Mouse (Mus musculus) brain, embryonic 18.5 days (tissue): ENCODE measurements at regions not wholly inside any gene's neighbourhood (a gene's known extent, or its start where the extent isn't known, plus 50 kb on each side); places are given as distances from the start of the nearest gene placed in this dataset.

Experiments used
- DNase-seq: peaks from one replicate; pipeline ENCODE4 v3.0.0-alpha.2; 2012; ENCODE audit warnings: low read depth, low spot score

DNA sequence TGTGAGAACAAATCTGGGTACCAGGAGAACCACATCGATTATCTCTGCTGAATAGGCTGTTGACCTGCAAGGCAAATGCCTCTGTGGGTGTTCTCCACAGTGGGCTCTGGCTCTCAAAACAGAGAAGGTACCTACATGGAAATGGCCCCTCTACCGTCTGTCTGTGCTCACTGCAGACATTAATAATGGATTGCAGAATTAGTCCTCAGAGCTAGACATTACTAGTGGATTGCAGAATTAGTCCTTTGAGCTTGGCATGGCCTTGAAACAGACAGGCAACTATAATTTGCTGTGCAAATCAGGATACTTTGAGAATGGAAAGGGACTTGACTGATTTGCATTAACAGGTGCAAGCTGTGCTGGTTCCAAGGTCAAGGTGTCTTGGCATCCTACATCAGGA lies 77.3 kb upstream of the Gm26897 start:
- DNase-seq: no peak

DNA sequence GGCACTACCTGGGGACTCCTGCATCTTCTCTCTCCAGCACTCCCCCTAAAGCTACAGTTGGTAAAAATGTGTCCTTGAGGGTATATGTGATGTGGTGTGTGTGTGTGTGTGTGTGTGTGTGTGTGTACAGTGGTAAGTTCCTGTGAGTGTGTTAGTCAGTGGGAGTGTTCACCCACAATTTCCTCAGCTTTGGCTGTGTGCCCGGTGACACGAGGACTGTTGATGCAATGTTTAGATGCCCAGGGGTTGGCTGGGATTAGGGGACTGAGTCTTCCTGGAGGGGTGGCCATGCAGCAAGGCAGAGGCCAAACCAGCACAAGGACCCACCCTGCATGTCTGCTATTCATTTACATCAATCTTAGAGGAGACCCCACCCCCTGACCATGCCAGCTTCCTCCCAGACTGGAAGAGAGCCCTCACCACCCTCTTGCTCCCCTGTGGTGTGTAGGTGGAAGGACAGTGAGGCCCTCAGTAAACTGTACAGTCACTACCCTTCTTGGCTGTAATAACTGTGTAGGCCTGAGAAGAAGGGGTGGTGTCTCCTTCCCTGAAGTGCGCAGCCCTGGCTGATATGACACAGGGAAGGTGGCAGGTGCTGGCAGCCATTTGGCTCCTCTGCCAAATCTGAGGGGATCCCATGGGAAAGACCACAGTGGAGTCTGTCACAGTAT lies 75.8 kb upstream of the Gm26897 start:
- DNase-seq: no peak

DNA sequence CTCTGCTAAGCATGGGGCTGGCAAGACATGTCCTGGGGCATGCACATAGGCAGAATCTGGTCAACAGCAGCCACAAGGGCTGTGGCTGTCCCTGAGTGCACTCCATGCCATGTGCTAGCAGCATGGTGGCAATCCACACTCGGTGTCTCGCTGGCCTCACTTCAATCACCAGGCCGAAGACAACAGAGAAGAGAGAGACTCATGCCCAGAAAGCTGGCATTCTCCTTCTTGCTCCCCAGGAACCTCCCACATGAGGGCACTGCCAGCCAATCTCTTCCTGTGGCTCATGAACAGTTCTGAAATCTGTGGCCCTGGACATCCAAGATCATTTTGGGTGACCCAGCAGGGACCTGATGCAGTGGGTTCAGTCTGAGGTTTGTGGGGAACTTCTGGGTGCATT lies 74.5 kb upstream of the Gm26897 start:
- DNase-seq: no peak

DNA sequence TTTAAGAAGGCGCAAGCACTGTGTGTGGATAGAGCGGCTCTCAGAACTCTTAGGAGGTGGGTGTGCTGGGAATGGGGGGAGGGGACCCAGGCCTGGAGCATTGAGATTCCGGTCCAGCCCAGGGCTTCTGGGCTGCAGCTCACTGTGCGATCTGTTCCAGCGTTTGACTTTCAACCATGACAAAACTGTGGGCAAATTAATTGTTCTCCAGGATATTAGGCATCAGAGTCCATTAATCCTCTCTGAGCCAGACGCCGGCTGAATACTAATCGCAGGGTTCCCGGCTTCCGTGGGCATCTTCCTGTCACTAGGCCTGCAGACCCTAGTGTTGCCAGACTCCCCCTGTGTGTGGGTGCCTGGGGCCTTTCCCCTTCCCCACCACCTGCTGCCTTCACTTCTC lies 73.3 kb upstream of the Gm26897 start:
- no peak for DNase-seq

DNA sequence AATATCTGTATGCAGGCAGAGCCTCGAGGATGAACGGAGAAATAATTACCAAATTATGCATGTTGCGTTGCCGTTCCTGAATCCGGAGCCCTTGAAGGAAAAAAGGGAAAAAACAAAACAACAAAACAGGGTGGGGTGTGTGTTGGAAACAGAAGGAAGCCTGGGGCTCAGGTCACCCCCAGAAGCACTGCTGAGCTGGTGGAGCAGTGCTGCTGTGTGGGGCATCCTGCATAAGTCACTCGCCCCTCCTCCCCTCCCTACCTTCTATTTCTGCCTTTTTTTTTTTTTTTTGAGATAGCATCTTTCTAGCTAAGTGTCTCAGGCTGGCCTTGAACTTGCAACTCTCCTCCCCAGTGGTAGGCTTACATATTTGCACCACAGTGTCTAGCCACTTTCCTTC lies 72.8 kb upstream of the Gm26897 start:
- DNase-seq: no peak

DNA sequence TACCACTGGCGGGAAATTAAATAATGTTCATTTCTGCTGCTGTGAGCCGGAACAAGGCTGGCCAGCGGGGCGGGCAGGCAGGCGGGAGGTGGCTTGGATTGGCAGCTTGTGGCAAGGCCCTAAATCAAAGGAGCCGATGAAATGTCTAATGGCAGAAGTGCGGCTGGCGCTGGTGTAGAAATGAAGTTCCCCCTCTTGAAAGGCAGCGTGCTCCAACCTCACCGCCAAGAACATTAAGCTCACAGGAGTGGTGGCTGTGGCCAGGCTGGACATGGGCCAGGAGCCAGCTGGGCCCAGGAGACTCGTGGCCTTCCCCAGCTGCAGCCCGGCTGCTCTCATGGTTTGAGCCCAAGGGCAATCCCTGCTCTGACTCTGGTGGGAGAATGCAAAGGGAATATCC lies 71.8 kb upstream of the Gm26897 start:
- DNase-seq: no peak

DNA sequence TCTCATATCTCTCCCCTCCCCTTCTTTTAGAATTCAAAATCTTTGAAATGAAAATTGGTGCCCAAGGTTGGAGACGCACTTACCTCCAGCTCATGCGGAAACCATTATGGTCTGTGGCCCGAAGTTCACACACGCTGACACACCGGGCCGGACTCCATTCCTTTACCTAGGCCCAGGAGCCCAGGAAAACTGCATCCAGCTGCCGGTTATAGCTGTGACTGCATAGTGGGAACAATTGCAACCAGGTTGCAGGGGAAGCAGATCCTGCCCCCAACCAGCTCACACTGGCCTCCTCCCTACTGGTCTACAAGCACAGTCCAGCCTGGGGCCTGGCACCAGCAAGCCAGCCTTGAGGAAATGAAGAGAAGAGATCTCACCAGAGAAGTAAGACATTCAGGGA lies 69.9 kb upstream of the Gm26897 start:
- DNase-seq: no peak

DNA sequence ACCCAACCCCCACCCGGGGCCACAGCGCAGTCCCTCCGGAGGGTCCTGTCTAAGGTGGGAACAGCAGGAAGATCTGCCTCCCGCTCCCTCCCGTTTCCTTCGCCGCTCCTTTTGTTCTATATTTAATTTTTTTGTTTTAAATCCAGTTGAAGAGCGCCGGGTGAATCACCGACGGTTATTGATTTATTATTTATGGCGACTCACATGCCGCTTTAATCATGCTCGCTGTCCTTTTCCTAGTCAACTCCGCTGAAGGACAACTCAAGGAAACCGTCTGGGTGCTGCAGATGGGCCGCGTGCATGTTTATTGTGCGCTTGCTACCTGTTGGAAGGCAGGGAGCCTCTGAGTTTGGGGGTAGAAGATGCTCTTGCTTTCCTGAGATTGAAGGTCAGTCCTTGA lies 68.3 kb upstream of the Gm26897 start:
- DNase-seq: no peak

DNA sequence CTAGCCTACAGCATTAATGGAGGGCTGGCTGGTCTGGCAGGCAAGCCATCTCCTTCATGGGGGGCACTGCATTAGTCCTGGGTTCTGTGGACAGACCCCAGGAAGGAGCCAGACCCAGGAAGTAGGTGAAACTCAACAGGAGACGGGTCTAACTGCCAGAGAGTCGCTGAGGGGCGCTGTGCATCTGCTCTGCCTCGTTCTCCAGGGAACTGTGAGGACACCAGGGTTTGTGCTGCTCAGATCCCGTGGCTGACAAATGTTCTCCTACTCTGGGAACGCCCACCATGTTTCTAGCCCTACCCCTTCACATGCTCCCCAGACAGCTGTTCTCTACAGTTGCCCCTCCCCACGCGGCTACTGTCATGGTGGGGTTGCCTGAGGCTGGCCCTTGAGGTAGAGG lies 67.7 kb upstream of the Gm26897 start:
- DNase-seq: no peak

DNA sequence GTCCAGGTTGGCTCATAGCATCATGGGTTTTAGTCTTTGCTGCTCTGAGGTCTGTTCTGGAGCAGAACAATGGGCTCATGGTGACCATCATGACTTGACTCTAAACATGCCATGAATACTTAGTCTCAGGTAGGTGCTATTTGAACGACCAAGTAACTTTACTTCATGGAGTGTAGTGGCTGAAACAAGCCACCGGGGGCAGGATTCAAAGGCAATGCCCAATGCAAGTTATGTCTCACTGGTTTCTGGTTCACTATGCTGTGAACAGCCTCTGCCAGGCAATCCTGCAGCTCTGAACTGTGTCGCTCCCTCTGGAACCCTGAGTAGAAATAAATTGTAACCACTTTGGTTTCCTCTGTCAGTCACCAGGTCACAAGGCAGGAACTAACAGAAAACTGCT lies 65.8 kb upstream of the Gm26897 start:
- no peak for DNase-seq

DNA sequence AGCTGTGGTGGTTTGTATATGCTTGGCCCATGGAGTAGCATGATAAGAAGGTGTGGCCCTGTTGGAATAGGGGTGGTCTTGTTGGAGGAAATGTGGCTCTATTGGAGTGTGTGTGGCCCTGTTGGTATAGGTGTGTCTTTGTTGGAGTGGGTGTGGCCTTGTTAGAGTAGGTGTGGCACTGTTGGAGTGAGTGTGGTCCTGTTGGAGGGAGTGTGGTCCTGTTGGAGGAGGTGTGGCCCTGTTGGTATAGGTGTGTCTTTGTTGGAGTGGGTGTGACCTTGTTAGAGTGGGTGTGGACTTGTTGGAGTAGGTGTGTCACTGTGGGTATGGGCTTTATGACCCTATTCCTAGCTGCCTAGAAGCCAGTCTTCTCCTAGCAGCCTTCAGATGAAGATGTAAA lies 64.6 kb upstream of the Gm26897 start:
- DNase-seq: no peak

DNA sequence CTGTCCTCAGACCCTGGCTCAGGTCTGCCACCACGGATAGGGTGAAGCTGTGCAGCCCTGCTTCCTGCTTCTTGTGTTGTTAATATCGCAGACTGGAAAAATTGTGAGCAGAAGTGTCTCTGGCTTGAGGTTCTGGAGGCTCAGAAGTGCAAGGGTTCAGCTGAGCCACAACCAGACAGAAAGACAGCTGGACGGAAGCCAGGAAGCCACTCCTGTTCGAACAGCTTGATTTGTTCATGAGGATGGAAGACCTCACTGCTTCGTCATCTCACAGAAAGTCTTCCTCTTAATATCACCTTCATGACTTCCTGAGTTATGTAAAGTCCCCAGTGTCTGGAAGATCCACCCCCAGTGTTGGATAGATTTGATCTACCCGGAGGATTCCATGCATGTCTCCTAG lies 62.0 kb upstream of the Gm26897 start:
- no peak for DNase-seq

DNA sequence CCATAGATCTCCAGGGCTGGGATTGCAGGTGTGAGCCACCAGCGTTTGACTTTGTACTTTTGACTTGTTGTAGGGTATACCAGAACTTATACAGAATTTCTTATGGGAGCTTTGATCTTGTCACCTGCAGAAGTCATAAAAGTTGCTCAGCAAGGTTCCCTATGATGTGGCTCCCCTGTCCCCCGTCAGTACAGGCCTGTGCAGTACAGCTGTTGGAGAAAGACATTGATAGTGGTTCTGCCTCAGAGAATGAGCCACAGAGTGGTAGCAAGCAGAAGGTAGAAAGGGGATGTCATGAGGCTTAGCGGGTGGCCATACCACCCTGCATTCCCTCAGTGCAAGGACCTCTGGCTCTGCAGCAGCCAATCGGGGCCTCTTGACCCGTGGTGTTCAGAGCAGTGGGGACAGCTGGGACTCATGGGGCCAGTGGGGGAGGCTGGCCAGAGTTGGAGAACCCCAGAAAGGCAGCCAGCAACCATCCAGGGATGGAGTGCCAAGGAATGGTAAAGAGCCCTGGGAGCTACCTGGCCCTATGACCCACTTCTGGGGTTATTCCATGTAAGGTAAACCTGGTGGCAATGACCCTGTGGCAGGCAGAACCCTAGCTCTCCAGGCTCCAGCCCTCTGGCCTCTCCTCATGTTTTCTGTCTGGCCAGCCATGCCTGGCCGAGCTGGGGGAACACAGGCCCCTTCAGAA lies 58.6 kb upstream of the Gm26897 start:
- no peak for DNase-seq

DNA sequence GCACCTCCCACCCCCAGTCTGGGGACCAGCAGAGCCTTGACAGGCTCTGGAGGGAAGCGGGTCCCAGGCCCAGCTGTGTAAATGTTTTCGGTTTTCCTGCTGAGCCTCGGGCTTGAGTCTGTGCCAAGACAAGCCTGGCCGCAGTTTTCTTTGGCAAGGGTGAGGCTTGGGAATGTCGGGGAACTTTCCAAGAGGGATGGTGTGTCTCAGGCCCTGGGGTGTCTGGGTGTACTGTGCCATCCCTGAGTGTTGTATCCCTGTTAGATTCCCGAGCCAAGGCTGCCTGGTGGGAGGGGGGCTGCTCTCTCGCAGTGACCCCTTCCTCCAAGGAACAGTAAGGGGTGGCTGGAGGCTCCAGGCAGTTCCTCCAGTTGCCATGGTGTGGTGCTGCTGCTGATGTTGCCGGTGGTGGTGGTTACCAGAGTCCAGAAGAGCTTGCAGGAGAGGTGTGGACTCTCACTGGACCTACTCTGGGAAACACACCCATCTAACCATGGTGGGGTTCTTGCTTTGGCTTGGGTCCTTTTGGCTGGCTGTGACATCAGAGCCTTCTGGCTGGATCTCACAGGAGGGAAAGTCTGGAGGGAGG lies 58.0 kb upstream of the Gm26897 start:
- DNase-seq: no peak

DNA sequence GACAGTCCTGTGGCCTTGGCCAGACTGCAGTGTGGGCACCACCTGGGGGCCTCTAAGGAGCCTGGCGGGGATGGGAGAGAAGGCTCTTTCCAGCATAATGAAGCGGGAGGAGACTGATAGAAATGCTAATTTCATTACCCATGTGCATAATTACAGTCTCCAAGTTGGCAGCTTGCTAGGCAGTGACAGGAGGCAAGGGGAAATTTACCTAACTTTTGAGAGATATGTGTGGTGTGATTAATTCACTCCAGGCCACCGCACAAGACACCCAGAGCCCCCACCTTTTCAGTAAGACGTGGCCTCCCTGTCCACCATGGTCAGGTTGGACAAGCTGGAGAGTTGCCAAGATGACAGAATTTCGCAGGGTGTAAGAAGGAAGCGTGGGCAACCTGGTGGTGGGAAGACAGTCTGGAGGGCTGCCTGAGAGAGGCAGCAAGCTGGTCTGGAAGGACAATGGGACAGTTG lies 55.8 kb upstream of the Gm26897 start:
- DNase-seq: no peak

DNA sequence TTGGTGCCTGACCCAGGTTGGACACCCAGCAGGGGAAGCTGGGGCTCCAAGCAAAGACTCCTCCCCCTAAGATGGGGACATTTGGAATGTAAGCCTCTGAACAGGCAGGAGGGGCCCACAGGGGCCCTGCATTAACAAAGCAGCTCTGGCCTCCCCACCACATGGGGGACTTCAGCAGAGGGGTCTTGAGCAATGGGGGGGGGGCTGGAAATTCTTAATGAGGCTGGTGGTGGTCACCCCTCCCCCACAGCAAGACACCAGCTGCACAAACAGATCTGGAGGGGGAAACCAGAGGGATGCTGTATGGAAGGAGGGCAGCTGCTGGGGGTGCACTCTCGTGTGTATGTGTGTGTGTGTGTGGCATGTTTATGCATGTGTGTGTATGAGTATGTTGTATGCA lies 55.2 kb upstream of the Gm26897 start:
- no peak for DNase-seq

DNA sequence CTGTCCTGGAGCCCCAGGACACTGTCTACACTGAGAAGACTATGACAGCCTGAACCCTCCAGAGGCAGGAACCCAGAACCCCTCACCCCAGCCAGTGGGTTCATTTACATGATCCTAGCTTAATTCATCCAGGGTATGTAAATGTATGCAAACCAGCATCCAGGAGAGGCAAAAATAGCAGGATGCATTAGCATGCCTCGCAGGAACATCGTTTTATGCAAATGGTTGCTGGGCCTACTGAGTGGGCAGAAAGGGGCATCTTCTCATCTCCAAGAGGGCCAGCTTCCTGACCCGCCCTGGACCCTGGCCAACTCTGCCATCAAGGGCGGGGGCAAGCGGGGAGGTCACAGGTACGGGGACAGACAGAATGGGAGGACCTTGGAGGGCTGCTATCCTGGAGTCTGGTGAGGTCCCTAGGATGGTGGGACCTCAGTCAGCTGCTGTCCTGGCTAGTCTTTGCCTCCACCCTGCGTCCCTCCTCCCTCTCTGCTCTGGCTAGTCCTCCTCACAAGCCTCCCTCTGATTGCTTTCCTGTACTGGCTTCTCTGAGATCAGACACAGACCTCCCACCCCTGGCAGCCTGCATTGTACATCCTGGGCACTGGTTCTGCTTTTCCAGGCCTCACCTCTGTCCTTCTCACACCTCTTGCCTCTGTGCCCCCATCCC lies 52.2 kb upstream of the Gm26897 start:
- DNase-seq: no peak

DNA sequence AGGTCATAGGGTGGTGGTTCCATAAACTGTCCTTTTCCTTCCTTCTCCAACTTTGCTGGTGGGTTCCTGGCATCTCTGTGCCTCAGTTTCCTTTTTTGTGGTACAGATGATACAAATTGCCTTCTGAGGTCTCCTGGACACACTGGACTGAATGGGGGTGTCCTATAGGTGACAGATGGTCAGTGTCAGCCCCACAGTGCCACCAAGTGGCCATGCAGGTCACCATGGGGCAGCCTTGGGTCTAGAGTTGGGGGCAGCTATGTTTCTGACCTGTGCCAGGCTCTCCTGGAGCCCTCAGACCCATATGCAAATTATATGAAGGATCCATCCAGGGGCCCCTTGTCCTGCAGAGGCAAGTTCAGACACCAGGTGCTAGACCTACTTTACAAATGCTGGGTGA lies 50.8 kb upstream of the Gm26897 start:
- DNase-seq: no peak
